Mouse (Mus musculus) midbrain, embryonic 14.5 days (tissue): Measurements from ENCODE around the gene Nrgn. TPM values are rescaled to one million over a fixed set of nuclear protein-coding genes. Genes with fewer than 3 reads are reported as not detected.

ENCODE experiments used
- ATAC-seq: fragments of 200-750 bp; cut with Nextera tagmentation; 2 replicates; pipeline ENCODE4 v1.8.0; 2017; ENCODE audit warnings: moderate number of reproducible peaks, moderate library complexity; ENCODE audit not compliant: low FRiP score, low TSS enrichment
- DNase-seq: peaks from one replicate; pipeline ENCODE4 v3.0.0-alpha.2; 2015
- H3K27ac ChIP-seq: fragments of 300-500 bp; sonication (generic); replicated peaks from 2 replicates; pipeline ENCODE4 v1.5.1; 2014; ENCODE audit warnings: mild to moderate bottlenecking, low read depth, low read length, moderate library complexity
- H3K27me3 ChIP-seq: fragments of 300-500 bp; sonication (generic); 2 replicates; pipeline ENCODE4 v1.6.1; 2014; ENCODE audit warnings: low read length, control low read depth, mixed read lengths; ENCODE audit not compliant: control insufficient read depth, insufficient read depth
- H3K36me3 ChIP-seq: fragments of 300-500 bp; sonication (generic); 2 replicates; pipeline ENCODE4 v1.6.1; 2014; ENCODE audit warnings: low read length, control low read depth; ENCODE audit not compliant: control insufficient read depth, insufficient read depth
- H3K4me1 ChIP-seq: fragments of 300-500 bp; sonication (generic); 2 replicates; pipeline ENCODE4 v1.6.1; 2014; ENCODE audit warnings: mild to moderate bottlenecking, antibody characterized with exemption, low read length, control low read depth; ENCODE audit not compliant: control insufficient read depth, insufficient read depth
- H3K4me2 ChIP-seq: fragments of 300-500 bp; sonication (generic); 2 replicates; pipeline ENCODE4 v1.6.1; 2014; ENCODE audit warnings: mild to moderate bottlenecking, low read length, moderate library complexity
- H3K4me3 ChIP-seq: fragments of 300-500 bp; sonication (generic); replicated peaks from 2 replicates; pipeline ENCODE4 v1.5.1; 2014; ENCODE audit warnings: low read depth, low read length
- H3K9ac ChIP-seq: fragments of 300-500 bp; sonication (generic); replicated peaks from 2 replicates; pipeline ENCODE4 v1.6.1; 2014; ENCODE audit warnings: mild to moderate bottlenecking, low read length, moderate library complexity
- H3K9me3 ChIP-seq: fragments of 300-500 bp; sonication (generic); 2 replicates; pipeline ENCODE4 v1.6.1; 2016; ENCODE audit warnings: low read length, control low read depth, mixed read lengths; ENCODE audit not compliant: control insufficient read depth
- WGBS: fragments of 180-500 bp; shearing (Covaris S2); extraction: QIAGEN DNeasy Blood & Tissue Kit; methylation state at CpG from one replicate; pipeline ENCODE4 v1.1.7; 2014; 5-methylcytosine and 5-hydroxymethylcytosine counted together
- polyA plus RNA-seq: library from polyadenylated mRNA; unstranded; fragments of >200 nt; fragmentation: Nextera tagmentation; extraction: Ambion mirVana; gene quantifications from 2 replicates; pipeline ENCODE4 v1.2.1, GENCODE M21; 2014

Nrgn gene
- polyA plus RNA-seq, 1 experiment from 2014 or later: 4.0 TPM

DNA sequence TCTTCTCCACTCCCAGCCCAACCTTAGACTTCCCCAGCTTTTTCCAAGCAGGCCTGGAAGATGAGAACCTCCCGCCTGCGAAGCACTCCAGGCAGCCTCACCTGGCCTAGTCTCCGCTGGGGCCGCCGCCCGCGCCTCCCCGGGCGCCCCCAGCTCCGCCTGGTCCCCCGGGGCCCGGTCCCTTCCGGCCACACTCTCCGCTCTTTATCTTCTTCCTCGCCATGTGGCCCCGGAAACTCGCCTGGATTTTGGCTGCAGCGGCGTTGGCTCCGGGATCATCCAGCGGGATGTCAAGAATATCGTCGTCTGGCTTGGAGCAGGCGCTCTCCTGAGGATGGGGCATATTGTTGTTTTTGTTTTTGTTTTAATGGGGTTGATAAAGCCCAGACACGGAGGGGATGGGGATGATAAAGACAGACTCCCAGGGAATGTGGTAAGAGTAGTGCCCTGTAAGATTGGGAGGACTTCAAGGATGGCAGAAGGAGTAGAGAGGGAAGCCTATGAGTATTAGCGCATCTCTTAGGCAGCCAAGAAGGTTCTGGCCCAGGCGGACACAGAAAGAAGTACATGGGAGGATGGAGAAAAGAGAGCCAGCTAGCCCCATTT lies 6.8 kb downstream of the Nrgn start:
- H3K9me3 ChIP-seq: no peaks in the 10 kb centered on the region
- no peak for DNase-seq
- H3K36me3 ChIP-seq: no peaks in the 10 kb centered on the region
- H3K4me2 ChIP-seq: no peak overlapping the region
- H3K4me3 ChIP-seq: no peak overlapping the region
- H3K27ac ChIP-seq: no peak overlapping the region
- 8% methylated on average over 27 of the region's 27 CpGs for WGBS
- no peak overlapping the region for H3K9ac ChIP-seq
- ATAC-seq: no peak
- H3K27me3 ChIP-seq: peaks cover 50% of the 10 kb centered on the region
- H3K4me1 ChIP-seq: peaks cover 13% of the 10 kb centered on the region

- 4% methylated on average over 17 of the region's 17 CpGs for WGBS
These were observed 7.5 kb downstream of the Nrgn start for GRCm38 (mm10) chr9:37545166-37545610.

DNA sequence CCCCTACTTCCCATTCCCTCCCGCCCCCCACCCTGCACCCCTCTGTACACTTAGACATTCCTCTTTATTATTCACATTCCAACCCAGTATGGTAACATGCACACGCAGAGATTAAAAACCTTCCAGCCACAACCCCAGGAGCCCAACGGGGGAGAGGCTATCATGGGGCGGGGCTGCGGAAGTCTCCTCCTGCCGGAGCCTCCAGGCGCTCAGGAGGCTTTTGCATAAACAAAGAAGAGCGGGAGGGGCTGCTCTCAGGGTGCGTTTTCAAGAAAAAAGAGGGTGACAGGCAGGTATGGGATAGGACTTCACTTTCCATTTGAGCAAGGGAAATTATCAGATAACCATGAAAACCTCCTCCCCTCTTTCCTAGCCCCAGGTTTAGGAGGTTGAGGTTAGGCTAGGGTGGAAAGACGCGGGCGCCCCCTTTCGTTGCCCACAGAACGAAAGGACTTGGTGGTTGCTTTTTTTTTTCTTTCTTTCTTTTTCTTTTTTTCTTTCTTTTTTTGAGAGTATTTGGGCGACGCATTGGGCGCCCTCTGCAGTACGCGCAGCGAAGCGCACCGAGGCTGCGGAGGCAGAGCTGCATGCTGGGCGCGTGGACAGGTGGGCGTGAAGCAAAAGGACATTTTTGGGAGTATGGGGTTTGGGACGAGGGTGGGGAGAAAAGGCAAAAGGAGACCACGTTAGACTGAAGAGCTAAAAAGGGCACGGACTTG lies 8.1 kb downstream of the Nrgn start:
- WGBS: 1% methylated on average over 29 of the region's 29 CpGs
- Histone ChIP-seq H3K4me1 (peaks cover 13% of the 10 kb centered on the region), H3K4me3 (peak overlapping the region; percentile 28), H3K4me2 (peak overlapping the region; percentile 59), H3K27ac (no peak overlapping the region), H3K9me3 (no peaks in the 10 kb centered on the region), H3K36me3 (no peaks in the 10 kb centered on the region), H3K9ac (no peak overlapping the region), H3K27me3 (peaks cover 38% of the 10 kb centered on the region)
- peak; percentile 56; the same call in 1 of the 2 replicates for ATAC-seq
- DNase-seq: peak; percentile 80

More at GRCm38 (mm10) chr9:37545166-37545610, 7.5 kb downstream of the Nrgn start:
- H3K4me1 ChIP-seq: peaks cover 13% of the 10 kb centered on the region
- H3K4me3 ChIP-seq: peak overlapping the region; percentile 28
- H3K36me3 ChIP-seq: no peaks in the 10 kb centered on the region
- H3K9me3 ChIP-seq: no peaks in the 10 kb centered on the region
- peaks cover 43% of the 10 kb centered on the region for H3K27me3 ChIP-seq
- ATAC-seq (peak; percentile 28), DNase-seq (no peak)
- H3K4me2 ChIP-seq: peak overlapping the region; percentile 59
- no peak overlapping the region for H3K9ac ChIP-seq
- no peak overlapping the region for H3K27ac ChIP-seq

- 24% methylated on average over 12 of the region's 12 CpGs for whole genome bisulfite sequencing
- peak overlapping the region; percentile 59 for H3K4me2 ChIP-seq
- no peaks in the 10 kb centered on the region for H3K9me3 ChIP-seq
- peaks cover 13% of the 10 kb centered on the region for H3K4me1 ChIP-seq
- H3K27me3 ChIP-seq: peaks cover 33% of the 10 kb centered on the region
- no peak overlapping the region for H3K27ac ChIP-seq
- H3K9ac ChIP-seq: no peak overlapping the region
- ATAC-seq (peak; percentile 24; the same call in 1 of the 2 replicates), DNase-seq (no peak)
- no peaks in the 10 kb centered on the region for H3K36me3 ChIP-seq
- H3K4me3 ChIP-seq: peak overlapping the region; percentile 28
These were observed 8.7 kb downstream of the Nrgn start for GRCm38 (mm10) chr9:37543869-37544440.

- WGBS: 78% methylated on average over 7 of the region's 7 CpGs
- Histone ChIP-seq H3K9ac (no peak overlapping the region), H3K9me3 (no peaks in the 10 kb centered on the region)
These were observed 10.7 kb downstream of the Nrgn start for GRCm38 (mm10) chr9:37541851-37542642.

DNA sequence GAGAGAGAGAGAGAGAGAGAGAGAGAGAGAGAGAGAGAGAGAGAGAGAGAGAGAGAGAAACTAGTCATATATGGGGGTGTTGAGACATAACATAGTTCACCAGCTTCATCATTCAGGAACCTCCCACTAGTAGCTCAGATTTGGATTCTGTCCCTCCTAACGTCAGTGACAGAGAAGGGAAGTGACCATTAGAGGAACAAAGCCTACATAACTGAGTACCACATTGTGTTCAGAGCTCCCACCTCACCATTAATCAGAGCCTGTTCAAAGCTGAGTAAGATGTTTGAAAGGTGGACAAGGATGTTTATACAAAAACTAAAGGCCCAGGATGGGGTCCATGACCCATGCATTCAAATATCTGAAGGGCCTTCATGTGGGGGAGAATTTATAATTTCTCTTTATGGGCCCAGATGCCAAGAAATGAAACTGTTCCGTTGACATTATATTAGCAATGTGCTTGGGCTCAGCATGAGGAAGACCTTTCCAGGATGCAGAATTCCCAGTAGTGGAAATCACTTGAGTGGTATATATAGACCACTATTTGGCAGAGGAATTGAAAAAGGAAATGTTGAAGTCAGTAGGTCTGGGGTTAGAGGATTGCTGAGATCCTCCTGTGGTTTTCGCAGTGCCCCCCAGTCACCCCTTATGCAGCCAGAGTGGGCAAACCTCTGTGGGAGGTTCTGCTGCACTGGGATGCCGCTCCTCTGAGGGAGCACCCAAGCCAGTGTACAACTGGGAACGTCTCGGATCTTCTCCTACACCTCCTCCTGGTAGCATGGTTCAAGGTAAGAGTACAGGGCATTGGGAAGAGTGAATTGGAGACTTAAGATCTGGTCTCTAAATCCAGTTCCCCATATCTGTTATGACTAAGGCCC lies 11.8 kb downstream of the Nrgn start:
- no peak overlapping the region for H3K27ac ChIP-seq
- peaks cover 13% of the 10 kb centered on the region for H3K4me1 ChIP-seq
- no peak overlapping the region for H3K4me2 ChIP-seq
- no peak for DNase-seq
- WGBS: 88% methylated on average over 6 of the region's 6 CpGs
- H3K9me3 ChIP-seq: no peaks in the 10 kb centered on the region
- no peaks in the 10 kb centered on the region for H3K36me3 ChIP-seq
- no peak for ATAC-seq
- peaks cover 15% of the 10 kb centered on the region for H3K27me3 ChIP-seq
- H3K4me3 ChIP-seq: no peak overlapping the region
- H3K9ac ChIP-seq: no peak overlapping the region

More at GRCm38 (mm10) chr9:37541851-37542642, 10.7 kb downstream of the Nrgn start:
- no peak for DNase-seq
- no peak overlapping the region for H3K4me3 ChIP-seq
- no peaks in the 10 kb centered on the region for H3K36me3 ChIP-seq
- no peak overlapping the region for H3K27ac ChIP-seq
- no peak overlapping the region for H3K4me2 ChIP-seq
- no peak for ATAC-seq
- peaks cover 26% of the 10 kb centered on the region for H3K27me3 ChIP-seq
- H3K4me1 ChIP-seq: peaks cover 13% of the 10 kb centered on the region

DNA sequence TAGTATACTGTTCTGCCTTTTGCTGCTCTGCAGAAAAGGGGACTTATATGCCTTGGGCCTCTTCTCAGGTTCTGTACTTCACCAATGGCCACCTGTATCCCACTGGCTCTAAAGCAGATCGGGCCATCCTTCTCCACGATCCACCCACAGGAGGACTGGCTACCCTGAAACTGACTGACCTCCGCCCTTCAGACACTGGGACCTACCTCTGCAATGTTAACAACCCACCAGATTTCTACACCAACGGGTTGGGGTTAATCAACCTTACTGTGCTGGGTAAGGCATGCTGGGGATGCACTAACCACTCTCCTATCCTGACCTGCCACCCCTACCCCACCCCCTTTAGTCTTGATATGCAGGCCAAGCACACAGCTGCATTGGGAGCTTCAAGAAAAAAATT lies 12.5 kb downstream of the Nrgn start:
- Histone ChIP-seq H3K4me2 (no peak overlapping the region), H3K27me3 (peaks cover 8% of the 10 kb centered on the region; the same call in 1 of the 2 replicates), H3K36me3 (no peaks in the 10 kb centered on the region), H3K4me3 (no peak overlapping the region), H3K9me3 (no peaks in the 10 kb centered on the region), H3K4me1 (peaks cover 12% of the 10 kb centered on the region), H3K9ac (no peak overlapping the region), H3K27ac (no peak overlapping the region)
- 93% methylated on average over 4 of the region's 4 CpGs for WGBS
- ATAC-seq: no peak
- DNase-seq: no peak
